In genomic region chr9:22072276-22072675, GRCm38 (mm10) we compare ENCODE assay signal across 28 mouse cellular contexts. TPM values are rescaled to one million over a fixed set of nuclear protein-coding genes. Genes with fewer than 3 reads are reported as not detected.
DNase-seq lines count a peak whose midpoint lies in the region; ATAC-seq and TF ChIP-seq lines count a peak whose summit lies in the region.
"Had no signal": no experiment of that assay in that cellular context is flagged by ENCODE, and none has a peak within 500 bp of the region (broad histone marks: within the 10 kb centered on the region; RNA-seq: fewer than 3 reads in every experiment).

No protein-coding gene starts in this region.

- H3K27me3 ChIP-seq in cerebellum, adult 2 months (ENCODE audit: control insufficient read depth, insufficient read depth, low read length) = no peaks in the 10 kb centered on the region
- no peaks in the 10 kb centered on the region for H3K27me3 ChIP-seq in limb, embryonic 13.5 days
- no peaks in the 10 kb centered on the region for H3K27me3 ChIP-seq in limb, embryonic 10.5 days (ENCODE audit: low read depth, poor library complexity, severe bottlenecking)
- H3K27me3 ChIP-seq in E14TG2a.4 (ENCODE audit: insufficient read depth, low read length) = no peaks in the 10 kb centered on the region
- H3K27me3 ChIP-seq: embryonic facial prominence, embryonic 12.5 days; forebrain, embryonic 12.5 days; limb, embryonic 15.5 days; midbrain, embryonic 13.5 days; neural tube, embryonic 12.5 days had no signal

- DNase-seq in cerebellum, adult 2 months = no peak
- DNase-seq in cerebellum, postnatal 36 days = no peak
- DNase-seq in limb, embryonic 10.5 days (ENCODE audit: low spot score) = no peak
- DNase-seq in cerebellum, postnatal 25 days = peak; percentile 27 to 56
- no peak for DNase-seq in layer of hippocampus, postnatal 36 days
- DNase-seq: adrenal gland, adult 8-10 months; gastrocnemius, postnatal 25 days; heart, adult 2 months; heart, postnatal 36 days; kidney, adult 8-10 months; kidney, postnatal 4 days; retina, postnatal 1 day; right cerebral cortex, postnatal 25 days; spleen, adult 18-20 months had no signal

- ATAC-seq in limb, embryonic 13.5 days (ENCODE audit: low FRiP score, low read depth) = no peak
- ATAC-seq in megakaryocyte progenitor cell, adult 5-6 weeks (replicated peaks; ENCODE audit: poor library complexity) = no peak
- ATAC-seq: lung, postnatal 0 days; midbrain, embryonic 13.5 days had no signal

- no peak for TF ChIP-seq CTCF in cerebellum, adult 2 months (IDR thresholded peaks at IDR 0.05; ENCODE audit: borderline replicate concordance, insufficient read depth, low read depth, low read length)
- TF ChIP-seq CTCF in E14TG2a.4 (conservative IDR thresholded peaks at IDR 0.05; ENCODE audit: low read length) = no peak

- H3K27ac ChIP-seq in cerebellum, adult 2 months (ENCODE audit: insufficient read depth, low read length) = peak overlapping the region; percentile 2; the same call in 1 of the 2 replicates
- H3K27ac ChIP-seq in limb, embryonic 13.5 days = no peak overlapping the region
- no peak overlapping the region for H3K27ac ChIP-seq in limb, embryonic 10.5 days
- H3K27ac ChIP-seq: neural tube, embryonic 12.5 days had no signal

- H3K4me2 ChIP-seq in limb, embryonic 13.5 days (replicated peaks) = peak overlapping the region; percentile 66

- no peak overlapping the region for H3K9ac ChIP-seq in limb, embryonic 13.5 days
- H3K9ac ChIP-seq: limb, embryonic 15.5 days had no signal

- H3K36me3 ChIP-seq in limb, embryonic 13.5 days = peaks cover 46% of the 10 kb centered on the region
- H3K36me3 ChIP-seq in limb, embryonic 10.5 days = peaks cover 56% of the 10 kb centered on the region
- H3K36me3 ChIP-seq in E14TG2a.4 (ENCODE audit: insufficient read depth, low read length) = peaks cover 70% of the 10 kb centered on the region

- peaks cover 17% of the 10 kb centered on the region for H3K4me1 ChIP-seq in cerebellum, adult 2 months (ENCODE audit: control insufficient read depth, insufficient read depth, low read length)
- H3K4me1 ChIP-seq in limb, embryonic 13.5 days = peaks cover 13% of the 10 kb centered on the region
- peaks cover 19% of the 10 kb centered on the region for H3K4me1 ChIP-seq in limb, embryonic 10.5 days
- peaks cover 49% of the 10 kb centered on the region for H3K4me1 ChIP-seq in E14TG2a.4 (replicated peaks; ENCODE audit: low read depth, low read length)

- 68% methylated on average over 4 of the region's 4 CpGs for WGBS in cerebellum, adult 2 months
- WGBS in limb, embryonic 13.5 days = 94% methylated on average over 4 of the region's 4 CpGs
- WGBS in limb, embryonic 10.5 days = 96% methylated on average over 4 of the region's 4 CpGs

- H3K4me3 ChIP-seq in cerebellum, adult 2 months (replicated peaks; ENCODE audit: insufficient read depth, low read depth, low read length) = no peak overlapping the region
- no peak overlapping the region for H3K4me3 ChIP-seq in limb, embryonic 13.5 days
- H3K4me3 ChIP-seq in limb, embryonic 10.5 days = no peak overlapping the region
- peak overlapping the region; percentile 95; the same call in 1 of the 2 replicates for H3K4me3 ChIP-seq in E14TG2a.4 (replicated peaks; ENCODE audit: low read length)

- no peak for TF ChIP-seq POLR2A in cerebellum, adult 2 months (IDR thresholded peaks at IDR 0.05; ENCODE audit: borderline replicate concordance, insufficient read depth, low read length)

- H3K9me3 ChIP-seq in limb, embryonic 13.5 days = no peaks in the 10 kb centered on the region
- no peaks in the 10 kb centered on the region for H3K9me3 ChIP-seq in limb, embryonic 10.5 days (replicated peaks)
- H3K9me3 ChIP-seq in E14TG2a.4 (ENCODE audit: low read length) = no peaks in the 10 kb centered on the region
- H3K9me3 ChIP-seq: embryonic facial prominence, embryonic 12.5 days; forebrain, embryonic 12.5 days; limb, embryonic 15.5 days; midbrain, embryonic 13.5 days; neural tube, embryonic 12.5 days had no signal

RNA-seq across cellular contexts. Expression of gene Zfp653, which starts 1.1 kb away (rescaled TPM):
- polyA plus RNA-seq in cerebellum, adult 2 months (2012; rRNA removed) = 45.4 and 48.3 TPM in 2 replicates
- 11.6 and 12.6 TPM in 2 replicates for polyA plus RNA-seq in limb, embryonic 13.5 days (2015; fragmentation: Nextera tagmentation; extraction: Ambion mirVana)
- 11.0 TPM in 2 replicates for polyA plus RNA-seq in limb, embryonic 10.5 days (2016; fragmentation: Nextera tagmentation; extraction: Ambion mirVana)
- 10 to 100 TPM; 20.8 to 23.6 TPM for total RNA-seq in layer of hippocampus, postnatal 36 days (2021)
- 4.9 and 7.1 TPM in 2 replicates for total RNA-seq in megakaryocyte progenitor cell, adult 5-6 weeks (2015)
- total RNA-seq in megakaryocyte progenitor cell, adult 5-6 weeks (2017) = 8.0 and 11.9 TPM in 2 replicates

RNA-seq across cellular contexts. Expression of gene Gm49318, which starts 1.2 kb away (rescaled TPM):
- not detected in 2 replicates for polyA plus RNA-seq in cerebellum, adult 2 months (2012; rRNA removed)
- polyA plus RNA-seq in limb, embryonic 13.5 days (2015; fragmentation: Nextera tagmentation; extraction: Ambion mirVana) = not detected in 2 replicates
- not detected in 2 replicates for polyA plus RNA-seq in limb, embryonic 10.5 days (2016; fragmentation: Nextera tagmentation; extraction: Ambion mirVana)
- 1 to 10 TPM; 3.1 to 4.5 TPM for total RNA-seq in layer of hippocampus, postnatal 36 days (2021)
- not detected in 2 replicates for total RNA-seq in megakaryocyte progenitor cell, adult 5-6 weeks (2015)
- total RNA-seq in megakaryocyte progenitor cell, adult 5-6 weeks (2017) = not detected in 2 replicates
- total RNA-seq: gastrocnemius, postnatal 25 days; heart, postnatal 36 days; MEL had no signal
- polyA plus RNA-seq: embryonic facial prominence, embryonic 12.5 days; forebrain, embryonic 12.5 days; heart, adult 2 months; heart, embryonic 14.5 days; hindbrain, embryonic 14.5 days; intestine, embryonic 14.5 days; limb, embryonic 15.5 days; liver, embryonic 16.5 days; lung, postnatal 0 days; midbrain, embryonic 13.5 days; neural tube, embryonic 12.5 days had no signal

RNA-seq across cellular contexts. Expression of gene Ecsit, which starts 13.0 kb away (rescaled TPM):
- polyA plus RNA-seq in cerebellum, adult 2 months (2012; rRNA removed) = 85.2 and 90.2 TPM in 2 replicates
- polyA plus RNA-seq in limb, embryonic 13.5 days (2015; fragmentation: Nextera tagmentation; extraction: Ambion mirVana) = 34.9 and 36.8 TPM in 2 replicates
- polyA plus RNA-seq in limb, embryonic 10.5 days (2016; fragmentation: Nextera tagmentation; extraction: Ambion mirVana) = 38.9 and 46.4 TPM in 2 replicates
- total RNA-seq in layer of hippocampus, postnatal 36 days (2021) = 10 to 100 TPM; 42.2 to 46.3 TPM
- 10.1 and 12.0 TPM in 2 replicates for total RNA-seq in megakaryocyte progenitor cell, adult 5-6 weeks (2015)
- 20.8 and 24.0 TPM in 2 replicates for total RNA-seq in megakaryocyte progenitor cell, adult 5-6 weeks (2017)

RNA-seq across cellular contexts. Expression of gene Elavl3, which starts 20.5 kb away (rescaled TPM):
- 165 and 169 TPM in 2 replicates for polyA plus RNA-seq in cerebellum, adult 2 months (2012; rRNA removed)
- 0.13 and 0.23 TPM in 2 replicates for polyA plus RNA-seq in limb, embryonic 13.5 days (2015; fragmentation: Nextera tagmentation; extraction: Ambion mirVana)
- 0.06 and 0.10 TPM in 2 replicates for polyA plus RNA-seq in limb, embryonic 10.5 days (2016; fragmentation: Nextera tagmentation; extraction: Ambion mirVana)
- total RNA-seq in layer of hippocampus, postnatal 36 days (2021) = 100 to 1,000 TPM; 172 to 175 TPM
- not detected in 2 replicates for total RNA-seq in megakaryocyte progenitor cell, adult 5-6 weeks (2015)
- total RNA-seq in megakaryocyte progenitor cell, adult 5-6 weeks (2017) = not detected in 2 replicates

RNA-seq across cellular contexts. Expression of gene Cnn1, which starts 26.7 kb away (rescaled TPM):
- polyA plus RNA-seq in cerebellum, adult 2 months (2012; rRNA removed) = 1.6 and 1.8 TPM in 2 replicates
- 2.5 and 5.2 TPM in 2 replicates for polyA plus RNA-seq in limb, embryonic 13.5 days (2015; fragmentation: Nextera tagmentation; extraction: Ambion mirVana)
- polyA plus RNA-seq in limb, embryonic 10.5 days (2016; fragmentation: Nextera tagmentation; extraction: Ambion mirVana) = 0.89 and 2.4 TPM in 2 replicates
- total RNA-seq in layer of hippocampus, postnatal 36 days (2021) = under 1 TPM; 0.55 to 0.61 TPM
- not detected in 2 replicates for total RNA-seq in megakaryocyte progenitor cell, adult 5-6 weeks (2015)
- total RNA-seq in megakaryocyte progenitor cell, adult 5-6 weeks (2017) = not detected in 2 replicates

Comparison
In these comparisons a context has a peak if more than half of its experiments do, and no peak if none do; other contexts are left out.
1. DNase-seq: peak in cerebellum, postnatal 25 days (2 of 2); none in cerebellum, adult 2 months (0 of 2), cerebellum, postnatal 36 days (0 of 2), limb, embryonic 10.5 days (single experiment) and layer of hippocampus, postnatal 36 days (0 of 2).